Mouse (Mus musculus) cerebellum, postnatal 25 days (tissue): ENCODE measurements around the gene Chka.

Experiments
- DNase-seq, 2 experiments: peaks; one replicate each; pipeline ENCODE4 v3.0.0; 2021; ENCODE audit warnings: mixed read lengths in 2 of 2

Gene Chka

GRCm38 (mm10) chr19:3889096-3889495 is 37.5 kb downstream of the Chka start:
- no peak for DNase-seq

- no peak for DNase-seq
Observed at GRCm38 (mm10) chr19:3890181-3890580, 38.6 kb downstream of the Chka start.

GRCm38 (mm10) chr19:3893545-3894116 is 42.1 kb downstream of the Chka start:
- DNase-seq = no peak

- no peak for DNase-seq
Observed at GRCm38 (mm10) chr19:3894294-3894693, 42.7 kb downstream of the Chka start.

GRCm38 (mm10) chr19:3895171-3895631 is 43.6 kb downstream of the Chka start:
- DNase-seq = no peak

GRCm38 (mm10) chr19:3896208-3896607 is 44.6 kb downstream of the Chka start:
- DNase-seq = no peak

GRCm38 (mm10) chr19:3897557-3897956 is 46.0 kb downstream of the Chka start:
- no peak for DNase-seq

GRCm38 (mm10) chr19:3898952-3899351 is 47.4 kb downstream of the Chka start:
- DNase-seq = no peak

GRCm38 (mm10) chr19:3899618-3900017 is 48.0 kb downstream of the Chka start:
- DNase-seq = no peak

GRCm38 (mm10) chr19:3902966-3903365 is 51.4 kb downstream of the Chka start:
- no peak for DNase-seq

GRCm38 (mm10) chr19:3903648-3904362 is 52.2 kb downstream of the Chka start:
- DNase-seq = no peak

- DNase-seq = no peak
Observed at GRCm38 (mm10) chr19:3904363-3904675, 52.7 kb downstream of the Chka start.

GRCm38 (mm10) chr19:3905261-3905969 is 53.8 kb downstream of the Chka start:
- no peak for DNase-seq

- DNase-seq = no peak
Observed at GRCm38 (mm10) chr19:3906326-3906725, 54.8 kb downstream of the Chka start.

GRCm38 (mm10) chr19:3906795-3907786 is 55.5 kb downstream of the Chka start, which contains the start of gene Tcirg1:
Gene Tcirg1 (minus strand): TSS chr19:3907133.
- peak; percentile 50 to 71 for DNase-seq

- no peak for DNase-seq
Observed at GRCm38 (mm10) chr19:3907876-3908660, 56.5 kb downstream of the Chka start.

GRCm38 (mm10) chr19:3910206-3910605 is 58.6 kb downstream of the Chka start:
- DNase-seq = no peak

GRCm38 (mm10) chr19:3912337-3913204 is 61.0 kb downstream of the Chka start, which contains the start of gene Ndufs8:
Gene Ndufs8 (minus strand): TSS chr19:3912774.
- DNase-seq = peak; percentile 91 to 93

- DNase-seq = no peak
Observed at GRCm38 (mm10) chr19:3913692-3914091, 62.1 kb downstream of the Chka start.

GRCm38 (mm10) chr19:3914535-3914934 is 63.0 kb downstream of the Chka start:
- DNase-seq = no peak

GRCm38 (mm10) chr19:3916727-3917126 is 65.2 kb downstream of the Chka start:
- no peak for DNase-seq
